8 mouse cellular contexts compared by ENCODE assay signal in the genomic region with DNA sequence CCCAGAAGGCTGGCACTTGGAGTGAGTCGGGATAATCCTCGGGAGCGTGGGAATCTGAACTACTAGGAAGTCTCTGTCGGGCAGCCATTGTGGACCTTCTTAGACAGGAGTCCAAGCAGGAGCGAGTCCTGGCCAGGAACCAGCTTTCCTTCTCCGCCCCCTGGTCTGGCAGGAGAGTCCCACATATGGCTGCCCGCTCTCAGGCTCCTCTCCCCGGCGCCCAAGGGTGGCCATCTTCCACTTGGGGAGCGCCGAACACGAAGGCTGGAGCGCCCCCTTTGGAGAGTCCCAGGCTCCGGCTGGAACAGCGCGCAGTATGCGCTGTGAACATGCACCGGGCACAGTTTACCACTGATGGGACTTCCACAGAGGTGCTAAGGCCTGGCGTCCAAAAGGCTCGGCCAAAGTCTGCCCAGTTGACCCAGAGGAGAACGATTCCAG. TPM values are rescaled to one million over a fixed set of nuclear protein-coding genes. Genes with fewer than 3 reads are reported as not detected.
DNase-seq lines count a peak whose midpoint lies in the region; ATAC-seq and TF ChIP-seq lines count a peak whose summit lies in the region.

No protein-coding gene starts in this region.

- H3K36me3 ChIP-seq in heart, embryonic 11.5 days (ENCODE audit: control insufficient read depth, insufficient read depth, low read length), result no peaks in the 10 kb centered on the region
- no peaks in the 10 kb centered on the region; the same call in 1 of the 2 replicates for H3K36me3 ChIP-seq in kidney, embryonic 16.5 days (ENCODE audit: insufficient read depth, low read length)
- H3K36me3 ChIP-seq in midbrain, postnatal 0 days (ENCODE audit: insufficient read depth, low read length), result no peaks in the 10 kb centered on the region
- no peaks in the 10 kb centered on the region for H3K36me3 ChIP-seq in splenic B cell, adult 2 months (ENCODE audit: control insufficient read depth, insufficient read depth, low read length, poor library complexity, severe bottlenecking)

- H3K9me3 ChIP-seq in heart, embryonic 11.5 days (replicated peaks; ENCODE audit: control insufficient read depth, low read length), result no peaks in the 10 kb centered on the region
- no peaks in the 10 kb centered on the region for H3K9me3 ChIP-seq in kidney, embryonic 16.5 days (ENCODE audit: low read length)
- H3K9me3 ChIP-seq in midbrain, postnatal 0 days (ENCODE audit: low read length), result no peaks in the 10 kb centered on the region

- peak; percentile 71 for ATAC-seq in heart, embryonic 11.5 days (replicated peaks; ENCODE audit: insufficient number of reproducible peaks, low FRiP score, low TSS enrichment)
- ATAC-seq in kidney, embryonic 16.5 days (ENCODE audit: low FRiP score, low TSS enrichment), result peak; percentile 64
- peak; percentile 75 for ATAC-seq in midbrain, postnatal 0 days (ENCODE audit: low FRiP score)

- peak; percentile 83 for DNase-seq in 416B (ENCODE audit: low read depth)
- DNase-seq in liver, result peak; percentile 87
- peak; percentile 87 for DNase-seq in midbrain, postnatal 0 days (ENCODE audit: low spot score)
- peak; percentile 47 for DNase-seq in splenic B cell, adult 2 months (ENCODE audit: low read depth, low spot score)

- peak overlapping the region; percentile 70 for H3K4me2 ChIP-seq in heart, embryonic 11.5 days
- H3K4me2 ChIP-seq in kidney, embryonic 16.5 days (replicated peaks; ENCODE audit: low read depth, low read length), result peak overlapping the region; percentile 75
- H3K4me2 ChIP-seq in midbrain, postnatal 0 days (ENCODE audit: low read depth, low read length, poor library complexity, severe bottlenecking), result peak overlapping the region; percentile 86

- peaks cover 25% of the 10 kb centered on the region for H3K4me1 ChIP-seq in bone marrow macrophage, adult 2 months (ENCODE audit: control insufficient read depth, insufficient read depth, low read length)
- H3K4me1 ChIP-seq in embryonic fibroblast, embryonic 13.5 days (ENCODE audit: control insufficient read depth, insufficient read depth, low read length), result peaks cover 6% of the 10 kb centered on the region
- H3K4me1 ChIP-seq in heart, embryonic 11.5 days (ENCODE audit: control insufficient read depth, insufficient read depth, low read length), result peaks cover 13% of the 10 kb centered on the region
- peaks cover 19% of the 10 kb centered on the region for H3K4me1 ChIP-seq in kidney, embryonic 16.5 days (ENCODE audit: insufficient read depth, low read length)
- H3K4me1 ChIP-seq in midbrain, postnatal 0 days (ENCODE audit: insufficient read depth, low read length), result peaks cover 43% of the 10 kb centered on the region; the same call in 1 of the 2 replicates

- peak overlapping the region; percentile 79 for H3K4me3 ChIP-seq in bone marrow macrophage, adult 2 months (ENCODE audit: insufficient read depth, low read length)
- H3K4me3 ChIP-seq in embryonic fibroblast, embryonic 13.5 days (ENCODE audit: insufficient read depth, low read length), result peak overlapping the region; percentile 59
- H3K4me3 ChIP-seq in heart, embryonic 11.5 days (ENCODE audit: low read depth, low read length), result peak overlapping the region; percentile 81
- H3K4me3 ChIP-seq in kidney, embryonic 16.5 days (ENCODE audit: low read length), result peak overlapping the region; percentile 78
- H3K4me3 ChIP-seq in midbrain, postnatal 0 days (ENCODE audit: low read depth, low read length), result peak overlapping the region; percentile 80

- peak overlapping the region; percentile 89 for H3K9ac ChIP-seq in heart, embryonic 11.5 days (ENCODE audit: low read depth, low read length)
- peak overlapping the region; percentile 85 for H3K9ac ChIP-seq in kidney, embryonic 16.5 days (replicated peaks; ENCODE audit: low read length)
- peak overlapping the region; percentile 74 for H3K9ac ChIP-seq in midbrain, postnatal 0 days (replicated peaks; ENCODE audit: low read length, poor library complexity, severe bottlenecking)

- WGBS in heart, embryonic 11.5 days (ENCODE audit: insufficient replicate concordance), result 0% methylated on average over 21 of the region's 21 CpGs
- WGBS in kidney, embryonic 16.5 days, result 1% methylated on average over 21 of the region's 21 CpGs
- under 1% methylated on average over 20 of the region's 21 CpGs for WGBS in midbrain, postnatal 0 days

- TF ChIP-seq CTCF in bone marrow macrophage, adult 2 months (IDR thresholded peaks at IDR 0.05; ENCODE audit: low read depth, low read length), result peak; percentile 49
- TF ChIP-seq CTCF in embryonic fibroblast, embryonic 13.5 days (IDR thresholded peaks at IDR 0.05; ENCODE audit: borderline replicate concordance, insufficient read depth, low read length), result peak; percentile 46; the same call in 1 of the 2 replicates
- peak; percentile 76 for TF ChIP-seq CTCF in midbrain, postnatal 0 days (IDR thresholded peaks at IDR 0.05)

- peak overlapping the region; percentile 53 for H3K27ac ChIP-seq in bone marrow macrophage, adult 2 months (ENCODE audit: insufficient read depth, low read depth, low read length)
- peak overlapping the region; percentile 69 for H3K27ac ChIP-seq in embryonic fibroblast, embryonic 13.5 days (ENCODE audit: insufficient read depth, low read length)
- peak overlapping the region; percentile 79 for H3K27ac ChIP-seq in heart, embryonic 11.5 days (ENCODE audit: low read depth, low read length)
- H3K27ac ChIP-seq in kidney, embryonic 16.5 days (ENCODE audit: low read length), result peak overlapping the region; percentile 93
- H3K27ac ChIP-seq in midbrain, postnatal 0 days (ENCODE audit: low read depth, low read length), result peak overlapping the region; percentile 85

- no peak for TF ChIP-seq POLR2A in bone marrow macrophage, adult 2 months (IDR thresholded peaks at IDR 0.05; ENCODE audit: borderline replicate concordance, low read depth, low read length)
- no peak for TF ChIP-seq POLR2A in embryonic fibroblast, embryonic 13.5 days (IDR thresholded peaks at IDR 0.05; ENCODE audit: low read depth, low read length)

- H3K27me3 ChIP-seq in heart, embryonic 11.5 days (ENCODE audit: control insufficient read depth, insufficient read depth, low read length), result no peaks in the 10 kb centered on the region
- no peaks in the 10 kb centered on the region for H3K27me3 ChIP-seq in kidney, embryonic 16.5 days (ENCODE audit: insufficient read depth, low read length)
- no peaks in the 10 kb centered on the region for H3K27me3 ChIP-seq in midbrain, postnatal 0 days (ENCODE audit: insufficient read depth, low read length)
- no peaks in the 10 kb centered on the region for H3K27me3 ChIP-seq in splenic B cell, adult 2 months (ENCODE audit: control insufficient read depth, insufficient read depth, low read length, poor library complexity, severe bottlenecking)

RNA-seq across cellular contexts. Expression of gene Fads2, which starts 0.9 kb away (rescaled TPM):
- 6.4 and 10.8 TPM in 2 replicates for polyA plus RNA-seq in bone marrow macrophage, adult 2 months (2012; ENCODE audit: insufficient read depth, insufficient read length, missing spikeins)
- polyA plus RNA-seq in embryonic fibroblast, embryonic 13.5 days (2011; ENCODE audit: insufficient read length, low read depth, missing spikeins), result 83.8 and 86.3 TPM in 2 replicates
- 27.1 and 31.1 TPM in 2 replicates for polyA plus RNA-seq in heart, embryonic 11.5 days (2014; fragmentation: Nextera tagmentation; extraction: Ambion mirVana)
- 76.1 and 85.9 TPM in 2 replicates for polyA plus RNA-seq in kidney, embryonic 16.5 days (2015; fragmentation: Nextera tagmentation; extraction: Ambion mirVana)
- 278 and 306 TPM in 2 replicates for total RNA-seq in midbrain, postnatal 0 days (2014; rRNA removed)
- polyA plus RNA-seq in midbrain, postnatal 0 days (2015; fragmentation: Nextera tagmentation; extraction: Ambion mirVana), result 260 and 275 TPM in 2 replicates

RNA-seq across cellular contexts. Expression of gene Fads3, which starts 59.3 kb away (rescaled TPM):
- 4.6 and 6.5 TPM in 2 replicates for polyA plus RNA-seq in bone marrow macrophage, adult 2 months (2012; ENCODE audit: insufficient read depth, insufficient read length, missing spikeins)
- 115 and 142 TPM in 2 replicates for polyA plus RNA-seq in embryonic fibroblast, embryonic 13.5 days (2011; ENCODE audit: insufficient read length, low read depth, missing spikeins)
- 15.8 and 17.9 TPM in 2 replicates for polyA plus RNA-seq in heart, embryonic 11.5 days (2014; fragmentation: Nextera tagmentation; extraction: Ambion mirVana)
- 30.1 and 36.5 TPM in 2 replicates for polyA plus RNA-seq in kidney, embryonic 16.5 days (2015; fragmentation: Nextera tagmentation; extraction: Ambion mirVana)
- 74.6 and 92.8 TPM in 2 replicates for total RNA-seq in midbrain, postnatal 0 days (2014; rRNA removed)
- polyA plus RNA-seq in midbrain, postnatal 0 days (2015; fragmentation: Nextera tagmentation; extraction: Ambion mirVana), result 38.8 and 39.2 TPM in 2 replicates

Comparison
In these comparisons a context has a peak if more than half of its experiments do, and no peak if none do; other contexts are left out.
1. Peak in every context shown above with its lines: DNase-seq, ATAC-seq, H3K4me3 ChIP-seq and H3K27ac ChIP-seq.